Mouse (Mus musculus): ENCODE data around the gene Poldip3. TPM values are rescaled to one million over a fixed set of nuclear protein-coding genes. Genes with fewer than 3 reads are reported as not detected.
"Not testable (repeated sequence)": the region's sequence is repeated elsewhere in the genome, so short reads cannot be mapped to it uniquely, and the experiment has no call there.

Gene Poldip3
- total RNA-seq, 1 experiment from 2014 or later: 123 TPM

- no peak for ATAC-seq (replicated peaks; ENCODE audit: insufficient number of reproducible peaks, low FRiP score, low TSS enrichment, poor library complexity, severe bottlenecking)
These were observed 6.3 kb downstream of the Poldip3 start for GRCm38 (mm10) chr15:83142861-83143260.

- no peak for ATAC-seq (replicated peaks; ENCODE audit: insufficient number of reproducible peaks, low FRiP score, low TSS enrichment, poor library complexity, severe bottlenecking)
These were observed 13.5 kb downstream of the Poldip3 start for GRCm38 (mm10) chr15:83135654-83136053.

- no peak for ATAC-seq (replicated peaks; ENCODE audit: insufficient number of reproducible peaks, low FRiP score, low TSS enrichment, poor library complexity, severe bottlenecking)
These were observed 14.5 kb downstream of the Poldip3 start for GRCm38 (mm10) chr15:83134671-83135070.

DNA sequence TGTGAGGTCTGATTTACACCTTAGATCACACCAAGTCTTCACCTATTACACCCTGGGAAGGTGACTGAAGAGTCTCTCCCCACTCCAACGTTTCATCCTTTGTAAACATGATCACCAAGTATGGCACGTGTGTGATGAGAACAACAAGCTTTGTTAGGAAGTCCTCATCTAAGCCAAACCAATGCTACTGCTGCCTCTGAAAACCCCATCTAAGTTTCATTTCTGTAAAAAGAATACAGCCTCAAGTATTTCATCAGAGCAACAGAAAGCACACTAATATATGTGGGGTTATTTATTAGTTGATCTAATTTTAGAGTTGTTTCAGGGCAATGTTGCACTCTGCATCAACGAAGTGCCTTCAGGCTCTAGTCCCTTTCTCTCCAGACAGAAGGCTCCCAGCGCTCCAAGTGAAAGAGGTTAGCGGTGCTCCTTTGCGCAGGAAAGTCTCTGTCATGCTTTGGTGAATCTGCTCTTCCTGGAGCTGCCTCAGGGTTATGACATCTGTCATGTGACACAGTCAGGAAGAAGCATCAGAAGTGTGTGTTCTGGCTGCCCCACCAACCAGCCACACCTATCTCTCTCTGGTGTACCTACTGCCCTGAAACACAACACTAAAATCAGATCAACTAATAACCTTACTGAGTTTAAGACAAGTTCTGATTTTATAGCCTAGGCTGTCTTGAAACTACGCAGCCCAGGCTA is 19.5 kb downstream of the Poldip3 start:
- ATAC-seq (replicated peaks; ENCODE audit: insufficient number of reproducible peaks, low FRiP score, low TSS enrichment, poor library complexity, severe bottlenecking): 0 out of 2 replicates have a peak, but pooled peaks have one; percentile 24

DNA sequence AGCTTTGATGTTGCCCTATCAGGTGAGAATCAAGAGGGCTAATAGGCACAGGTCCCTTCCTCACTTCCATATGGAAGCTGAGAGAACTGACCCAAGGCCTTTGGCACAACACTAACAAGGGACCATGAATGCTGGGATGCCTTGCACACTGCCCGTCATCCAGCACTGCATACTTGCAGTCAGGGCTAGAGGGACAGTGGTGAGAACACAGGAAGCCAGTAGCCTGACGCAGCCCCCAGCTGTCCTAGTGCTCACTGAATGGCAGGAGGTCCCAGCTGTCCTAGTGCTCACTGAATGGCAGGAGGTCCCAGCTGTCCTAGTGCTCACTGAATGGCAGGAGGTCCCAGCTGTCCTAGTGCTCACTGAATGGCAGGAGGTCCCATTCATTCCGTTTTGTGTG is 22.1 kb downstream of the Poldip3 start:
- ATAC-seq (replicated peaks; ENCODE audit: insufficient number of reproducible peaks, low FRiP score, low TSS enrichment, poor library complexity, severe bottlenecking): not testable (repeated sequence)

GRCm38 (mm10) chr15:83126582-83126981 is 22.6 kb downstream of the Poldip3 start:
- no peak for ATAC-seq (replicated peaks; ENCODE audit: insufficient number of reproducible peaks, low FRiP score, low TSS enrichment, poor library complexity, severe bottlenecking)

GRCm38 (mm10) chr15:83124625-83125024 is 24.6 kb downstream of the Poldip3 start:
- no peak for ATAC-seq (replicated peaks; ENCODE audit: insufficient number of reproducible peaks, low FRiP score, low TSS enrichment, poor library complexity, severe bottlenecking)

DNA sequence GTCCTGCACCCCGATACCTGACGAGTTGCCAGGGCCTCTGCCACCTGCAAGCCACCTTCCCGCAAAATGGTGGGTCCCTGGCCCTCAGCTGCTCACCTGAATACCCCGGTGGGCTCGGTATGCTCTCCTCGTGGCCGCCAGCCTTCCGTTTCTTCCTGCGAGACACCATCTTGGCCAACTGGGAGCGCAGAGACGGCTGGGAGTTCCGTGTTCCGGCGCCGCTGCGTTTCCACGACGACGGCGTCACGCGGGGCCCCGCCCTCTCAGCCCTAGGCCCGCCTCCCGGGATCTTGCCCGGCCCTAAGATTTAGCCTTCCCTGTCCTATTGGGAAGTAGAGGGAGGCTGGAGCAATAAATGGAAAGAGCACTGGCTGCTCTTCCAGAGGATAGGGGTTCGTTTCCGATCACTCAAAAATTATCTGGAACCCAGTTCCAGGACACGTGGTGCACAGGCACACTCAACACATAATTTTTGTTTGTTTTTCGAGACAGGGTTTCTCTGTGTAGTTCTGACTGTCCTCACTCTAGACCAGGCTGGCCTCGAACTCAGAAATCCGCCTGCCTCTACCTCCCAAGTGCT is 26.5 kb downstream of the Poldip3 start, which contains the start of gene Rrp7a:
Gene Rrp7a (minus strand): TSS at position 236 of the 580 bp plus-strand sequence.
- peak; percentile 77 for ATAC-seq (replicated peaks; ENCODE audit: insufficient number of reproducible peaks, low FRiP score, low TSS enrichment, poor library complexity, severe bottlenecking)

DNA sequence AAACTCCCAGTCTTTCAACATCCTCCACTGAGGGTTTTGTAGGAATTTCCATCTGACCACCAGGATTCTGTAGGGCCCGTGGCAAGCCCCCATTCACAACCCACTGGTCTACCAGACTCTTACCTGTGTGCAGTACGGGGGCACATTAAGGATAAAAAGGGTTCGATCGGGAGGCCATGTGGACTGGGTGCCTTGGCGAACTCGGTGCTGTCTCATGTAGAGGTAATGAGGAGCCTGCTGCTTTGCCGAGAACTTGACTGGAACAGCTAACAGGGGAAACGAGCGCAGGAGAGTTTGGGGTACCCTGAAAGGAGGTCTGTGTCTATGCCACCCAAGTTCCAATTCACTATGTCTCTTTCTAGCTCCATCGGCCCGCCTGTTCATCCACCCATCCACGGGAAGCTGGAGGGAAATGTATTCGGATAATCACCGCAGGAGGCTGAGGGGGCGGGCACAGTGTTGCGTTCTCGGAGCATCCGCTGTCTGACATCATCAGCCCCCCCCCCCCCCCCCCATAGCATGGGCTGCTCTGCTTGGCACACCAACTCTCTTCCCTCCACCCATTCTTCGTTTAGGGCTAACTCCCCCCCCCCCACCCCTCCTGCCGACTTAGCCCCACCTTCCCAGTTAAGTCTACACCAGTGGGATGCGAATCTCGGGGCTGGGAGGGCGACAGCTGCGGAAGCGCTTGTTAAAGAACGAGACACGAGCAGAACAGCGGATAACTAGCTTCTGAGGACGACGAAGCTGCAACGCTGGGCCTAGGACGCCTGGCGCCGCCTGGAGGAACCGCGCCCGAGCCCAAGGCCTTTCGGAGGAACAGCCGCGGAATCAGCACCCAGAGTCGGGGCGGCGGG is 27.2 kb downstream of the Poldip3 start:
- ATAC-seq (replicated peaks; ENCODE audit: insufficient number of reproducible peaks, low FRiP score, low TSS enrichment, poor library complexity, severe bottlenecking): no peak; the same call in 1 of the 2 replicates

DNA sequence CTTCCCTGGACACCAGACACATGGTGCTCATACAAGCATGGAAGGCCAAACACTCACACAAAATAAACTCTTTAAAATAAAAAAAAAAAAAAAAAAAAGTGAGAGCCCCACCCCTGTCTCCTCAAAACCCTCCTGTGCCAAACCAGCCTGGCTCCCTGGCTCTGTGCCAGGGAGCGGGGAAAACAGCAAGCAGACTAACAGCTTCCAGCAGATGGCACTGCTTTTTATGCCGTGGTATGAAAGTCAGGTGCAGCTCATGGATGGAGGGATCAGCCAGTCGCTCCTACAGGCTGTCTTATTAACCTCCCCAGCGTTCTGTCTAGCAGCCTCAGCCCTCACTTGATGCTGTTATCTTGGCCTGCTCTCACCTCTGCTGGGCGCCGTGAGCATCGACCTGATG is 30.8 kb downstream of the Poldip3 start:
- no peak for ATAC-seq (replicated peaks; ENCODE audit: insufficient number of reproducible peaks, low FRiP score, low TSS enrichment, poor library complexity, severe bottlenecking)

DNA sequence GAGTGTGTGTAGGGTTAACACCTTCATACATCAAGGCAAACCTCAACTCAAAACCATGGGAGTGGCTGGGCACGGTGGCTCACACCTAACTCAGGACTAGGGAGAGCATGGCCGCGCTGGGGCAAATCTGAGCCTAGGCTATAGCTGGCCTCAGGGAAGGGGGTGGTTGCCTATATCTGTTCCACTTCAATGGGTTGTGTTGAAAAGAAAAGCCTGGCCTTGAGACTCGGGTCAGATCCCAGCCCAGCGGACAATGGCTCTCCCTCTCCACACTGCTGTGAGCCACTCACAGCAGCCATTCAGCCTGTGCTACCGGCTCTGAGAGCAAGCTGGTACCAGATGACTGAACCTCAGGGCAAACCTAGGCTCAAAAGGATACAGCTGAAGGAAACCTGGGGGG is 34.1 kb downstream of the Poldip3 start:
- ATAC-seq (replicated peaks; ENCODE audit: insufficient number of reproducible peaks, low FRiP score, low TSS enrichment, poor library complexity, severe bottlenecking): no peak

GRCm38 (mm10) chr15:83114106-83114505 is 35.1 kb downstream of the Poldip3 start:
- no peak for ATAC-seq (replicated peaks; ENCODE audit: insufficient number of reproducible peaks, low FRiP score, low TSS enrichment, poor library complexity, severe bottlenecking)

DNA sequence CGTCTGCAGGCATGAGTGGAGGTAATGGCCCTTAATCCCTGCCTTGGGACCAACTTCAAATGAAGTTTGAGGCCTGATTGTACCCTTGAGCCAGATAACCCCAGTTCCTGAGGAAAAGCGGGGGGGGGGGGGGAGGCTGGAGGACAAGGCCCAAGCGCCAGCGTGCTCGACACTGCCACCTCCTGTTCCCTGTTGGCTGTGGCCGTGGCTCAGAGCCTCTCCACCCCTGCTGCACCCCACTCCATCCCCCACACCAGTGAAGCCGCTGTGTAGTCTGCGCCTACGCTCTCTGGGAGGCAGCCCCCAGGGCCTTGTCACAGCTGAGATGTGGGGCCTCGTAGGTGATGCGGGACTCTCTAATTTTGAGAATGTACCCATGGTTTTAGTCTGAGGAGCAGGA is 36.3 kb downstream of the Poldip3 start:
- 0 out of 2 replicates have a peak, but pooled peaks have one; percentile 40 for ATAC-seq (replicated peaks; ENCODE audit: insufficient number of reproducible peaks, low FRiP score, low TSS enrichment, poor library complexity, severe bottlenecking)

DNA sequence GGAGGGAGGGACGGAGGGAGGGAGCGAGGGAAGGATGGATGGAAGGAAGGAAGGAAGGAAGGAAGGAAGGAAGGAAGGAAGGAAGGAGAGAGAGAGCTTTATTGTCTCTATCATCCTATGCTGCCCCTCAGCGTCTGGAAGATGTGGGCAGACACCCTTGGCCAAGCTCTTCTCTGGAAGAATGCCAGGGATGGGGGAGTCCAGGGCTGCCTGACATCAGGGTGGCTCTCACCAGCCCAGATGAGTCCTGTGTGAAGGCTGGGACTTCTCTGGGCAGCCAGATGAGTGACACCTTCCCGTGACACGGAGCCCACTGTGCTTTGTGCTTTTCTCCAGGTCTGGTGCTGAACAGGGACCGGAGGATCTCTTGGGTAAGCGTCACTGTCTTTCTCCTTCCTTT is 37.3 kb downstream of the Poldip3 start:
- ATAC-seq (replicated peaks; ENCODE audit: insufficient number of reproducible peaks, low FRiP score, low TSS enrichment, poor library complexity, severe bottlenecking): no peak

DNA sequence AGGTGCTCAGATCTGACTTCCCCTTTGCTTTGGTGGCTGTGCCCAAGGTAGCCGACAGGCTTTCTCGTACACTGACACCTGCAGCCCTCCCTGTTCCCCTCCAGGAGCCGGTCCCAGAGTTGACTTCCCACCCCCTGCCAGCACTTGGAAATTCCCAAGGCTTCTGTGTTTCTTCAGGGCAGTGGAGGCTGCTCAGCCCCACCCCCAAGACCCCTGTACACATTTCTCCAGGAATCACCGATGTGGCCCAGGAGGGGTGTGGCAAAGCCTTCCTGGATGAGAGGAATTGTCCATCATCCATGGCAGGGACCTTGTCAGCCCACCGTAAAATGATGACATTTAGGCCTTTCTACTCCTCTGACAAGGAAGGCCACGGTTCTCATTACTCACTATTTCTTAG is 37.9 kb downstream of the Poldip3 start:
- no peak for ATAC-seq (replicated peaks; ENCODE audit: insufficient number of reproducible peaks, low FRiP score, low TSS enrichment, poor library complexity, severe bottlenecking)

DNA sequence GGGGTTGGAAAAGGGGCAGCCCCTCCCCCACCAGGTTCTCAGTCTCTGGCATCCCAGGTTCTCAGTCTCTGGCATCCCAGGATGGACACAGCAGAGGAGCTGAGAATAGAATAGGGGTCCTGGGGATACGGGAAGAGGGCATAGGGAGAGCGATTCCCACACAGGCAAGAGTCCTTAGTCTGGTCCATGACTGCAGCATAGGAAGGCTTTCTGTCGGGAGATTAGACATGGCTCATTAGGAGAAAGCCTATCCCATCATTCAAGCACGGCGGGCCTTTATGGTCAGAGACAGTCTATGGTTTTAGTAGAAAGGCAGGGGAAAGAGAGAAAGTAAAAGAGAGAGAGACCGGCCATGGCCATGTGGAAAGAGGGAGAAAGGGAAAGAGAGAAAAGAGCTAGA is 41.4 kb downstream of the Poldip3 start:
- no peak for ATAC-seq (replicated peaks; ENCODE audit: insufficient number of reproducible peaks, low FRiP score, low TSS enrichment, poor library complexity, severe bottlenecking)

DNA sequence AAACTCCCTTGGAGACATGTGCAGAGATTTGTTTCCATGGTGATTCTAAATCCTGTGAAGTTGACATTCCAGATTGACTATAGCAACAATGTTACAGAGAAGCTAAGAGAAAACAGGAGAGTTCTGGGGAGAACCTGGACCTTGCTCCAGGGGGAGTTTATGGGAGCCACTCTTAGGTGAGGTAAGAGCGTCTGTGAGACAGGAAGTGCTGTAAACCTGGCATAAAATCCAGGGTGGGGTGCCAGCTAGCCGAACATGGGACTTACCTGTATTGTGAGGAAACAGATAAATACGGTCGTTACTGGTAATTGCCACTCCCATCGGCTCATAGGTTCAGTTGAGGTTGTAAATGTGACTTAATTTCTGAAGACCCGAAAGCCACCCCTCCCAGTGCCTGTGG is 42.8 kb downstream of the Poldip3 start:
- no peak for ATAC-seq (replicated peaks; ENCODE audit: insufficient number of reproducible peaks, low FRiP score, low TSS enrichment, poor library complexity, severe bottlenecking)

DNA sequence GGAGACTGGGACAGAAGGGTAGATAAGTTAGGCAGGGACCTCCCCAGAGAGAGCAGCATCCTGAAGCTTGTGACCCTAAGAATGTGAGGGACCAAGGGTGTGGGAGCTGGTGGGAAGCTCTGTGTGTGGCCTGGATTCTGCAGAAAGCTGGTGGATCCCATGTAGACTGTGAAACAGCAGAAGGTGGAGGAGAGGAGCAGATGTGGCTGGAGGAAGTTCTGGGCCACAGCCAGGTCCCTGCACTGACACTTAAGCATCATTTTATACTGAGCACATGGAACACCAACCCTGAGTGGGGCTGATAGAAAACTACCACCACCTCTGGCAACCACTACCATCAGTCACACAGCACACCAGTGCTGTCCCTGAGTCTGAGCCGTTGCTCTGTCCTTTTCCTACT is 46.1 kb downstream of the Poldip3 start:
- ATAC-seq (replicated peaks; ENCODE audit: insufficient number of reproducible peaks, low FRiP score, low TSS enrichment, poor library complexity, severe bottlenecking): no peak

DNA sequence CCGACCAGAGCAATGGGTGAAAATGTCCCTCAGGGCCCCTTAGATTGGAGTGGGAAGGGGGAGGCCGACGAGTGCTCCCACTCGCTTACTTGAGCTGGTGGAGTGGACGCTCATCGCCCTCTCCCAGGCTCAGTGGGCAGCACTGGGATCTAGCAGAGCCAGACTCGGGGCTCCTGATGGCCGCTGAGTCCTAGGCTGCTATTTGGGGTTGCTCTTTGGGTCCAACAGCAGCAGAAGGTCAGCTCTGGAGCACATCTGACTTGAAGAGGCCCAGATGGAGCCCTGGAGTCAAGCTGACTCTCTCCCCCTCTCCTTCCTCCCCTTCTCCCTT is 48.9 kb downstream of the Poldip3 start:
- ATAC-seq (replicated peaks; ENCODE audit: insufficient number of reproducible peaks, low FRiP score, low TSS enrichment, poor library complexity, severe bottlenecking): no peak
